Mouse (Mus musculus) sigmoid colon, adult 10 weeks (tissue): Measurements from ENCODE around the gene Vmn1r2. TPM values are rescaled to one million over a fixed set of nuclear protein-coding genes. Genes with fewer than 3 reads are reported as not detected.

Source experiments
- polyA plus RNA-seq: library from polyadenylated mRNA; stranded (reverse); fragments of 350-450 nt; fragmentation: Illumina TruSeq; extraction: RNeasy Lipid Tissue Mini Kit (QIAGEN cat#74804); gene quantifications from one replicate; pipeline ENCODE4 v1.2.3, GENCODE M21; 2014; ENCODE audit warnings: low read depth, low replicate concordance

Gene Vmn1r2
- polyA plus RNA-seq = not detected

GRCm38 (mm10) chr4:3167020-3167419 is at the start of gene Vmn1r2:
TSS of gene Vmn1r2 (plus strand) at chr4:3167320.

GRCm38 (mm10) chr4:3185258-3185657 is 18.1 kb downstream of the Vmn1r2 start, which contains the start of gene Vmn1r3:
TSS of gene Vmn1r3 (minus strand) at chr4:3185358.

Other genes with a start within 250 kb of the Vmn1r2 start
- gene Vmn1r3, start 18.0 kb downstream of the Vmn1r2 start, polyA plus RNA-seq = not detected